Mouse (Mus musculus): Measurements from ENCODE around the gene Ntrk3. TPM values are rescaled to one million over a fixed set of nuclear protein-coding genes. Genes with fewer than 3 reads are reported as not detected.

Gene Ntrk3
- polyA plus RNA-seq, 1 experiment = 76.9 TPM

Other genes starting within 250 kb of the Ntrk3 start
- gene Mrps11, start 45.1 kb upstream of the Ntrk3 start, polyA plus RNA-seq (2012; rRNA removed) = 64.7 and 66.4 TPM in 2 replicates
- gene Mrpl46, start 45.5 kb upstream of the Ntrk3 start, polyA plus RNA-seq (2012; rRNA removed) = 34.9 and 35.3 TPM in 2 replicates
- gene Det1, start 109.3 kb upstream of the Ntrk3 start, polyA plus RNA-seq (2012; rRNA removed) = 6.5 and 7.0 TPM in 2 replicates
- gene Aen, start 157.8 kb upstream of the Ntrk3 start, polyA plus RNA-seq (2012; rRNA removed) = 23.0 and 24.1 TPM in 2 replicates
- 3.1 and 4.7 TPM in 2 replicates for gene Isg20, start 175.4 kb upstream of the Ntrk3 start, polyA plus RNA-seq (2012; rRNA removed)